Mouse (Mus musculus): ENCODE data around the gene Dtd2. TPM values are rescaled to one million over a fixed set of nuclear protein-coding genes. Genes with fewer than 3 reads are reported as not detected.

Dtd2 gene
- total RNA-seq, 2 experiments from 2014 or later = 5.0 TPM

Other genes with a start within 250 kb of the Dtd2 start
- gene Hectd1, start 177.0 kb downstream of the Dtd2 start, total RNA-seq (2021) = 10 to 100 TPM; 85.9 to 89.6 TPM
- 10 to 100 TPM; 18.0 to 19.8 TPM for gene Heatr5a, start 35.2 kb downstream of the Dtd2 start, total RNA-seq (2021)
- gene Gpr33, start 21.6 kb upstream of the Dtd2 start, total RNA-seq (2021) = not detected
- 1 to 10 TPM; 7.5 to 8.7 TPM for gene Nubpl, start 91.2 kb upstream of the Dtd2 start, total RNA-seq (2021)